Mouse (Mus musculus) liver, embryonic 14.5 days (tissue): ENCODE data around the gene Msi2. TPM values are rescaled to one million over a fixed set of nuclear protein-coding genes. Genes with fewer than 3 reads are reported as not detected.

Source experiments
- ATAC-seq: fragments of 200-750 bp; cut with Nextera tagmentation; 2 replicates; pipeline ENCODE4 v1.8.0; 2017; ENCODE audit warnings: moderate number of reproducible peaks, mild to moderate bottlenecking, moderate library complexity; ENCODE audit not compliant: insufficient read depth
- DNase-seq, 3 experiments: peaks; one replicate each; pipeline ENCODE4 v3.0.0-alpha.2; 2012 to 2013; ENCODE audit warnings: low read depth in 3 of 3, low spot score in 3 of 3
- H3K27ac ChIP-seq: fragments of 300-500 bp; sonication (generic); 2 replicates; pipeline ENCODE4 v1.5.1; 2014; ENCODE audit warnings: moderate library complexity, mild to moderate bottlenecking, control low read depth, inconsistent platforms
- H3K27me3 ChIP-seq: fragments of 300-500 bp; sonication (generic); 2 replicates; pipeline ENCODE4 v1.6.1; 2014; ENCODE audit warnings: mild to moderate bottlenecking, low read length, moderate library complexity; ENCODE audit not compliant: control insufficient read depth, insufficient read depth
- H3K36me3 ChIP-seq: fragments of 300-500 bp; sonication (generic); replicated peaks from 2 replicates; pipeline ENCODE4 v1.6.1; 2014; ENCODE audit warnings: low read depth; ENCODE audit not compliant: control insufficient read depth, insufficient read depth
- H3K4me1 ChIP-seq, 2 experiments: fragments of 200-500 bp in 1 of 2; fragments of 300-500 bp in 1 of 2; sonication (generic) in 1 of 2; replicated peaks; 2 replicates each; pipeline ENCODE4 v1.6.1; 2012 to 2014; ENCODE audit warnings: antibody characterized with exemption in 1 of 2, inconsistent platforms in 1 of 2, low read length in 1 of 2; ENCODE audit not compliant: control insufficient read depth in 2 of 2, insufficient read depth in 2 of 2
- H3K4me2 ChIP-seq: fragments of 300-500 bp; sonication (generic); 2 replicates; pipeline ENCODE4 v1.6.1; 2014; ENCODE audit warnings: low read depth, mild to moderate bottlenecking, control low read depth, moderate library complexity
- H3K4me3 ChIP-seq, 2 experiments: fragments of 200-500 bp in 1 of 2; fragments of 300-500 bp in 1 of 2; sonication (generic) in 1 of 2; 2 replicates each; pipeline ENCODE4 v1.5.1; 2012 to 2014; ENCODE audit warnings: low read depth in 2 of 2, low read length in 2 of 2, mild to moderate bottlenecking in 2 of 2, control low read depth in 1 of 2, inconsistent platforms in 1 of 2, moderate library complexity in 1 of 2; ENCODE audit not compliant: insufficient read depth in 1 of 2
- H3K9ac ChIP-seq: fragments of 300-500 bp; sonication (generic); replicated peaks from 2 replicates; pipeline ENCODE4 v1.6.1; 2014; ENCODE audit warnings: mild to moderate bottlenecking, control low read depth, moderate library complexity
- H3K9me3 ChIP-seq: fragments of 300-500 bp; sonication (generic); 2 replicates; pipeline ENCODE4 v1.6.1; 2016; ENCODE audit warnings: low read length, mixed read lengths; ENCODE audit not compliant: control insufficient read depth
- CTCF ChIP-seq: IDR thresholded peaks from 2 replicates; pipeline ENCODE4 v1.5.1; 2016; ENCODE audit warnings: antibody characterized with exemption, low read depth, control low read depth
- EP300 ChIP-seq: IDR thresholded peaks from 2 replicates; pipeline ENCODE4 v1.6.1; 2016; ENCODE audit warnings: antibody characterized with exemption, low read depth
- WGBS: fragments of 180-500 bp; shearing (Covaris S2); extraction: QIAGEN DNeasy Blood & Tissue Kit; methylation state at CpG from one replicate; pipeline ENCODE4 v1.1.7; 2014; ENCODE audit not compliant: insufficient replicate concordance; 5-methylcytosine and 5-hydroxymethylcytosine counted together
- polyA plus RNA-seq, 2 experiments: library from polyadenylated mRNA; depleted of rRNA in 1 of 2; stranded (reverse) in 1 of 2; unstranded in 1 of 2; fragments of >200 nt; fragmentation: Nextera tagmentation in 1 of 2; extraction: Ambion mirVana in 1 of 2; gene quantifications; 2 replicates each; pipeline versions ENCODE4 v1.2.1 to v1.2.3; 2012 to 2014

Gene Msi2
- polyA plus RNA-seq, 2 experiments: 2.1 to 6.2 TPM

DNA sequence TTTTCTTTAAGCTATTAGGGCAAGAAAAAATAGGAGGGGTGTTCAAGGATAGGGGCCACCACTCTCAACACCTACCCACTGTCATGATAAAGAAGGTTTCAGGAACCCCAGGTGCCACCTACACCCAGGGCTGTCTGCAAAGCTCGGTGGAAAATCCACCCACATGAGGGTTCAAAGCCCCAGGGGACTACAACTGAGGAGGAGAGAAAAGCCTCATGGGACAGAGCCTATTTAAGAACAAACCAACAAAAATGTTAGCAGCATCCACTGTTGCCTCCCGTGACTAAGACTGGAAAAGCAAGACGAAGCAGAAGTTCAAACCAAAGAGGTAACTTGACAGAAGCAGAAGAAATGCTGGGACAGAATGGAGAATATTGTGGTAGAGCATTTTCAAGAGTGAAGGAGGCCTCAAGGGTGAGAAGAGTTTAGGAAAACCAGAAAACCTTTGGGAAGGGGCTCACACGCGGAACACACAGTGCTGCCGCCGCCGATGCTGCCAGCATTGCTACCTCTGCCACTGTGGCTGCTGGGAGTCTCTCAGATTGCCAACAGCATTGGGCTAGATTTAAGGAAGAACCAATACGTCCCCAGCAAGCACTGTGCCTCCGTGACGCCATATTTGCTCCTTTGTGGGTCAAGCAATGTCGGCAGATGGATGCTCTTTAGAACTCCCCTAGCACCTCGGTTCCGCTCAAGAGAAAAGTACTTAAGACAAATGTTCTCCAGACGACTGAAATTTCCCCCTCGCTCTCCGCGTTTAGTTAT is 224.3 kb downstream of the Msi2 start:
- ATAC-seq (no peak), DNase-seq (no peak)
- H3K4me3 ChIP-seq: no peak overlapping the region
- H3K36me3 ChIP-seq: no peaks in the 10 kb centered on the region
- H3K4me2 ChIP-seq: no peak overlapping the region
- no peak overlapping the region for H3K27ac ChIP-seq
- no peaks in the 10 kb centered on the region for H3K4me1 ChIP-seq
- 76% methylated on average over 18 of the region's 18 CpGs for WGBS
- TF ChIP-seq CTCF (no peak), EP300 (no peak)
- H3K9me3 ChIP-seq: no peaks in the 10 kb centered on the region
- H3K9ac ChIP-seq: no peak overlapping the region
- no peaks in the 10 kb centered on the region for H3K27me3 ChIP-seq

DNA sequence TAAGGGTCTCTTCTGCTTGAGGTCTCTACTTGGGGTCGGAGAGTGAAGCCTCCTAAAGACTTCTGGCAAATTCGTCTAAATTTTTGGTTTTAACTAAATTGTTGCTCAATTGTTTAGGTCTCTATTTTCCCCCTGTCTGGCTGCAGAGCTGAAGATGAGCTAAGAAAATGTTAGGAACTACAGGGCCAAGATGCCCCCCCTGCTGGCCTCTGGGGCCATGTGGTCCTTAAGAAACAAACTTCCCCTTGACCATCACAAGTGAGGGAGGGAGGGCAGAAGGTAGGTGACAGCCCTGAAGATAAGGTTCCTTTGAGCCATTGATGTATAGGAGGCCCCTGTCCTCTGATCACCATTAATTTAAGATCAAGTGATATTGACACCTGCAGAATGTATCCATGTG is 225.7 kb downstream of the Msi2 start:
- H3K4me2 ChIP-seq: no peak overlapping the region
- no peaks in the 10 kb centered on the region for H3K4me1 ChIP-seq
- WGBS: 70% methylated on average over 2 of the region's 2 CpGs
- H3K27ac ChIP-seq: no peak overlapping the region
- H3K27me3 ChIP-seq: no peaks in the 10 kb centered on the region
- ATAC-seq (no peak), DNase-seq (no peak)
- no peak for TF ChIP-seq EP300
- no peak for TF ChIP-seq CTCF
- no peaks in the 10 kb centered on the region for H3K36me3 ChIP-seq
- H3K9me3 ChIP-seq: no peaks in the 10 kb centered on the region
- no peak overlapping the region for H3K9ac ChIP-seq
- H3K4me3 ChIP-seq: no peak overlapping the region

DNA sequence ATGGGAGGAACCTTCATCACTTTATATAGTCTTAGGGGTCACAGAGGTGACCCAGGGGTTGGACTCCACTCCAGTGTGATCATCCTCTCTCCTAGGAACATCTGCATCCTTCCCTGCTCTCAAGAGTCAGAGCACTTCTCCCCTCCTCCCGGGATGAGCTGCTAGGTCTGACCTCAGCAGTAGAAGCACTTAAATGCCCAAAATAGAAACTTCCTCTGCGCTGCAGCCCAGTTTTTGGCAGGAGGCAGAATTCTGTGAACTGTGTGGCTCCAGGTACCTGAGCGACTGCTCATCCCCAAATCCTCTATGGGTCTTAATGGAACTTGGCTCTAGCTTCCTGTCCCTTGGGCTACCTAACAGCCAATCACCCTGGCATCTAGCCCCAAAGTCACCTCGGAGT is 228.3 kb downstream of the Msi2 start:
- Histone ChIP-seq H3K27me3 (no peaks in the 10 kb centered on the region), H3K4me1 (no peaks in the 10 kb centered on the region), H3K9me3 (no peaks in the 10 kb centered on the region), H3K4me3 (no peak overlapping the region), H3K36me3 (no peaks in the 10 kb centered on the region), H3K4me2 (no peak overlapping the region), H3K27ac (no peak overlapping the region), H3K9ac (no peak overlapping the region)
- ATAC-seq (no peak), DNase-seq (no peak)
- TF ChIP-seq CTCF (no peak), EP300 (no peak)
- WGBS: 56% methylated on average over 4 of the region's 4 CpGs

DNA sequence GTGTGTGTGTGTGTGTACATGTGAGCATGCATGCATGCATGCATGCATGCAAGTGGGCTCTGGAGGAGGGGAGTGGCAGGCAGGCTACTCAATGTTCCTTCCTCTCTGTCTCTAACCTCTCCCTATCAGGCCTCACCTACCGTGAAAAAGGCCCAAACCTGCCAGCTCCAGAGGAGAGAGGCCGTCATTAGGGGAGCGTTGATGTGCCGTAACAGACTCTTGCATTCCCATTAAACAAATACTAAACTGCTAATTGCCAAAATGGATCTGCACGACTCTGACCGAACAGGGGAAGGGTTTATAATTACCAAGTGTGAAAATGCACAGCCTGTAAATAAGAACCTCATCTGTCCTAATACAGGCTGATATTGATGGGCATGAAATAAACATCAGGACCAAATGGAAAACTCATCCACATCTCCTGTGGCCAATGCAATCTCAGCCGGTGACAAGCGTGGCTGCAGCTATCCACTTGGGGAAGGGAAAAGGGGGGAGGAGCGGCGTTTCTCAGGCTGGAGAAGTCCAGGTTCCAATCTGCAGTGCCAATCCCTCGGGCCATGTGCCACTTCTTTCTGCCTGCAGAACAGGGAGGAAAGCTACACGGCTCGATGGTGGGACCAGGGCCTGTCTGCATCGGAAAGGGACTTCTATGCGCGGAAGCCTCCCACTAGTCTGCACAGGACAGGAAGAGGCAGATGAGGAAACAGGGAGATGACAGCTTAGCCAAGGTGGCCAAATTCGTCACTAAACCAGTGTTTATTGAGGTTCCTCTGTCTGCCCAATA is 229.2 kb downstream of the Msi2 start:
- H3K4me3 ChIP-seq: no peak overlapping the region

DNA sequence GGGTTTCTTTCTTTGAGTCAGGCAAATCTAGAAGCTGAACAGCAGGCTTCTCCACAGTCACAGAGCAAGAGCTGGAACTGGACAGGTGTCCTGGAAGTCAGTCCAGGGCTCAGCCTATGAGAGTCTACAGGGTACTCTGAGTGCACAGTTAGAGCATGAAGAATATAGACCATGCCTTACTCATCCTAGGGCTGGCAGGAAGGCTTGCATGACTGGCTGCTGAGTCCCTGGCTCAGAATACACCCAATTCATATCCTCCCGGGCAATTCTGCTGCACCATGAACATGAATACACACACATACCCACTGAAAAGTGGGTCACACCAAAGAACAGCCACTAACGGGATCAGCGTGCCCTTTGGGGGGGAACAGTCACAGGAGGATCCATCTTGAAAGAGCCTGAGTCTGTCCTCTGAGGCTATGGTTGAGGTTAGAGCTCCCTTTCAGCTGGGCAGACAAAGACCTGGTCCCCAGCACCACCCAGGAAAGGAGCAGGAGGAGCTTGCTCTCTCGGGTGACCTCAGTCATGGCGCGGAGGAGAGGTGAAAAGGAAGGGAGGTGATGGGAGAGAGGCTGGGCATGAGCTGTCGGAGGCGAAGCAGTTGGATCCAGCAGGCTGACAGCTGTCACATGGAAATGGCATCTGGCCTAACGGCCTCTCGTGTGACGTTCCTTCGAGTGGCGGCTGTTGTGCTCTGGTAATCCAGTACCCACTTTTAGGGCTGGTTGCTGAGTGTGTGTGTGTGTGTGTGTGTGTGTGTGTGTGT is 230.0 kb downstream of the Msi2 start:
- Histone ChIP-seq H3K27ac (no peak overlapping the region), H3K36me3 (no peaks in the 10 kb centered on the region), H3K4me2 (no peak overlapping the region), H3K9ac (no peak overlapping the region), H3K4me3 (no peak overlapping the region), H3K27me3 (no peaks in the 10 kb centered on the region), H3K4me1 (no peaks in the 10 kb centered on the region), H3K9me3 (no peaks in the 10 kb centered on the region)
- DNase-seq (no peak), ATAC-seq (no peak)
- whole genome bisulfite sequencing: 83% methylated on average over 13 of the region's 13 CpGs
- no peak for TF ChIP-seq EP300
- TF ChIP-seq CTCF: no peak

More for the DNA sequence above, 229.2 kb downstream of the Msi2 start:
- no peaks in the 10 kb centered on the region for H3K27me3 ChIP-seq
- ATAC-seq (no peak), DNase-seq (no peak)
- WGBS: 82% methylated on average over 17 of the region's 17 CpGs
- TF ChIP-seq CTCF (no peak), EP300 (no peak)
- no peak overlapping the region for H3K9ac ChIP-seq
- H3K36me3 ChIP-seq: no peaks in the 10 kb centered on the region
- no peaks in the 10 kb centered on the region for H3K9me3 ChIP-seq
- no peaks in the 10 kb centered on the region for H3K4me1 ChIP-seq
- H3K27ac ChIP-seq: no peak overlapping the region
- H3K4me2 ChIP-seq: no peak overlapping the region
